Mouse (Mus musculus): Measurements from ENCODE around the gene Btnl6.

Btnl6 gene

GRCm38 (mm10) chr17:34517252-34517651, at the start of gene Btnl6:
Btnl6 (minus strand) TSS chr17:34517352.
- no peak for TF ChIP-seq GATA4 (IDR thresholded peaks at IDR 0.05; ENCODE audit: insufficient replicate concordance, low read length)

- TF ChIP-seq GATA4 (IDR thresholded peaks at IDR 0.05; ENCODE audit: insufficient replicate concordance, low read length), result no peak
Measured at GRCm38 (mm10) chr17:34564796-34565195, 47.6 kb upstream of the Btnl6 start.

GRCm38 (mm10) chr17:34564003-34564421, 46.9 kb upstream of the Btnl6 start, which contains the start of gene Notch4:
Notch4 (plus strand) TSS chr17:34564268.
- no peak for TF ChIP-seq GATA4 (IDR thresholded peaks at IDR 0.05; ENCODE audit: insufficient replicate concordance, low read length)

DNA sequence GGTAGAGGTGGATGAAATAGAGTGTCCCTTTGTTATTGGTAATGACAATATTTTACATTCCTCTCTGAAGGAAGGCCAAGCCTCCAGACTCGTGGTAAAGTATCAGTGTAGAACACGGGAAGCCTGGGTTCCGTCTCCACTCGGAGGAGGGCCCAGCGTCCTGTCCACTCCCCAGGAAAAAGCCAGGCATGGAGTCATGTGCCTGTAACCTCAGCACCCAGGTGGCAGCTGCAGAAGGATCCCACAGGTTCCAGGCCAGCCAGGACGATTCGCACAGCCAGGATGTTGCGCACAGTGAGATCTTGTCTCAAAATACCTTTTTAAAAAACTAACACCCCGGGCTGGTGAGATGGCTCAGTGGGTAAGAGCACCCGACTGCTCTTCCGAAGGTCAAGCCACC, 46.2 kb upstream of the Btnl6 start:
- TF ChIP-seq GATA4 (IDR thresholded peaks at IDR 0.05; ENCODE audit: insufficient replicate concordance, low read length), result no peak

DNA sequence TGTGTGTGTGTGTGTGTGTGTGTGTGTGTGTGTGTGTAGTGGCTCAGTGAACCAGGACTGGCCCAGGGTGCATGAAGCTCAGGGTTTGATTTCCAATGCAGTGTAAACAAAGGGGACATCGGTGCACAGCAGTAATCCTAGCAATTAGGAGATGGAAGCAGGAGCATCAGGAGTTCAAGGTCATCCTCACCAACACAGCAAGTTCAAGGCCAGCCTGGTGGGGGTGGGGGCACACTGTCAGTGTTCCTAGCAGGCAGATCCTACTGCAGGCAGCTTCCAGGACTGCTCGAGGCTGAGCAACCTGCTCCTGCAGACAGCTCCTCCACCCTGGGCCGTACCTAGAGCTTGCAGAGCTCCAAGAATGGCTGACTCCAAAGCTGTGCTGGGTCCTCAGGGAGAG, 45.4 kb upstream of the Btnl6 start:
- no peak for TF ChIP-seq GATA4 (IDR thresholded peaks at IDR 0.05; ENCODE audit: insufficient replicate concordance, low read length)

DNA sequence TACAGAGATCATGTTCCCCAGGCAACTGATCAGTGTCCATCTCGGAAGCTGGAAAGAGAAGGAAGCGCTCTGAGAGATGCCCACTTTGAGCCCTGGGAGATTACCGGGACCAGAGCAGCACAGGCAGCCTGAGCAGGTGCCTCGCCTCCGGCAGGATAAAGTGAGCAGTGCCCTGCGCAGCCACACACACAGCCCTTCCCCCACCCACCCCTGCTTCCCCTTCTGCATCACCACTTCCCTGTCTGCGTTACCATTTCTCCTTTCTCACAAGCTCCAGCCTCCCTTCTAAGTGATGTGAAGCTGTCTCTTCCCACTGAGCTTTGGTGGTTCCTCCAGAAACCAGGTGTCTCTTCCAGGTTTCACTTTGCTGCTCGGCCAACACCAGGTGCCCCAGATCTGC, 44.0 kb upstream of the Btnl6 start:
- no peak for TF ChIP-seq GATA4 (IDR thresholded peaks at IDR 0.05; ENCODE audit: insufficient replicate concordance, low read length)

DNA sequence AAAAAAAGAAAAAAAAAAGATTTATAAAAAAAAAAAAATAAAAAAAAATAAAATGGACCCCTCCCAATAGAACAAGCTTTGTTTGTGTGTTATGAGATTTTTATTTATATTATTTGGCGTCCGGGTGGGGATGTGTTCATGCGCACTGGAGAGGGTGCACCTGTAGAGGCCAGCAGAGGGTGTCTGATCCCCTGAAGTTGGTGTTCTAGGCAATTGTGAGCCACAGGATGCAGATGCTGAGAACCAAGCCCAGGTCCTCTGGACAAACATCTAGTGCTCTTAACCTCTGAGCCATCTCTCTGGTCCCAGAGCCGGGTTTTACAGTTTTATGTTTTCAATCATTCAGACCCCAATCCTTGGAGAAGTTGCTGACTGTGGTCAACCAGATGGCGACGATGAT, 43.3 kb upstream of the Btnl6 start:
- TF ChIP-seq GATA4 (IDR thresholded peaks at IDR 0.05; ENCODE audit: insufficient replicate concordance, low read length), result no peak

DNA sequence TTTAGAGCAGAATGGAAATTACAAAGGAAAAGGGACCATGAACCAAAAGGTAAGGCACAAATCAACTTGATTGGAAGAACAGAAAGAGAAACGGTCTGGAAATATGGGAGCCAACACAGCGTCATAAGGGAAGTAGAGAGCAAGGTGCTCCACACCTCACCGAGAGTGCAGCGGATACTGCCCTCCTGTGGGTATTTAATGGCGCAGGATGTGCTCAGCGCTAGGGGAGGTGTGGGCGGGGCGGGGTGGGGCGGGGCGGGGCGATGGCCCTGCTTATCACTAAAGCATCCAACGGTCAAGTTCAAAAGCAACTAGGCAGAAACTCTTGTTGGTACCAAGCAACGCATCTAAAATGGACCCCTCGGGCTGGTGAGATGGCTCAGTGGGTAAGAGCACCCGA, 42.7 kb upstream of the Btnl6 start:
- TF ChIP-seq GATA4 (IDR thresholded peaks at IDR 0.05; ENCODE audit: insufficient replicate concordance, low read length), result no peak

- TF ChIP-seq GATA4 (IDR thresholded peaks at IDR 0.05; ENCODE audit: insufficient replicate concordance, low read length), result no peak
Measured at GRCm38 (mm10) chr17:34559116-34559515, 42.0 kb upstream of the Btnl6 start.

- TF ChIP-seq GATA4 (IDR thresholded peaks at IDR 0.05; ENCODE audit: insufficient replicate concordance, low read length), result no peak
Measured at GRCm38 (mm10) chr17:34557411-34557810, 40.3 kb upstream of the Btnl6 start.

- no peak for TF ChIP-seq GATA4 (IDR thresholded peaks at IDR 0.05; ENCODE audit: insufficient replicate concordance, low read length)
Measured at GRCm38 (mm10) chr17:34556406-34556805, 39.3 kb upstream of the Btnl6 start.

DNA sequence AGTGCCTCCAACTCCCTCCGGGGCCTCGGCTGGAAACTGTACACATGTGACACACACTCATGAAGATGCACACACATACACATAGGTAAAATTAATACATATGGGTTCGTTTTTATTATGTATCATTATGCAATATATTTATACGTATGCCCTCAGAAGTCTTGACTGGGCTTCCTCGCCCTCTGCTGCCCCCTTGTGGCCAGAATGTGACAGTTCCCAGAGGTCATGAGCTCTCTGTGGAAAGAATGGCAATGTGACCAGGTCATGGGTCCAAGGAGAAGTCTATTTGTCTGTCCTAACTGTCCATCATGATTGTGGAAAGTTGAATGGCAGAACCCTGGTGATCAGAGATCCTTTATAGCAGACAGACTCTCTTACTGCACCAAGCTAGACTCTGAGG, 38.3 kb upstream of the Btnl6 start:
- TF ChIP-seq GATA4 (IDR thresholded peaks at IDR 0.05; ENCODE audit: insufficient replicate concordance, low read length), result no peak

GRCm38 (mm10) chr17:34549843-34550242, 32.7 kb upstream of the Btnl6 start:
- no peak for TF ChIP-seq GATA4 (IDR thresholded peaks at IDR 0.05; ENCODE audit: insufficient replicate concordance, low read length)

DNA sequence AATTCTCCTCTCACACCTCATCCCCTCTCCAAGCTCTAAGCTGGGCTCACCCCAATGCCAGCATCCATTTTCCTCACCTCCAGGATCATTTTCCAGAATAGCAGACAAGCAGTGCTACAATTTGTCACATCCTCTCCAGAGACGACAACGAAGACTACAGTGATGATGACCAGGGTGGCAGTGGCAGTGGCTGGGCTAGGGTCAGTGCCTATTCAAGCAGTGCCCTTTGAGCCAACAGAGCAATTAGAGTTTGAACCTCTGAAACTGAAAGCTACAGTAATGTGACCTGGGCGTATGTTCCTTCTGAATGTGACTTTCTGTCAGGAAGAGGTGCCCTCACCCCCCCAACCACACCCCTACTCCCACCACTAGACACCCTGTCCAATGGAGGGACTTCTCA, 32.0 kb upstream of the Btnl6 start:
- no peak for TF ChIP-seq GATA4 (IDR thresholded peaks at IDR 0.05; ENCODE audit: insufficient replicate concordance, low read length)

- TF ChIP-seq GATA4 (IDR thresholded peaks at IDR 0.05; ENCODE audit: insufficient replicate concordance, low read length), result no peak
Measured at GRCm38 (mm10) chr17:34547601-34548000, 30.4 kb upstream of the Btnl6 start.

GRCm38 (mm10) chr17:34546797-34547196, 29.6 kb upstream of the Btnl6 start:
- TF ChIP-seq GATA4 (IDR thresholded peaks at IDR 0.05; ENCODE audit: insufficient replicate concordance, low read length), result no peak

GRCm38 (mm10) chr17:34532671-34533070, 15.5 kb upstream of the Btnl6 start:
- TF ChIP-seq GATA4 (IDR thresholded peaks at IDR 0.05; ENCODE audit: insufficient replicate concordance, low read length), result no peak

- no peak for TF ChIP-seq GATA4 (IDR thresholded peaks at IDR 0.05; ENCODE audit: insufficient replicate concordance, low read length)
Measured at GRCm38 (mm10) chr17:34519001-34519400, 1.8 kb upstream of the Btnl6 start.

All from liver, adult (tissue).